Mouse (Mus musculus): ENCODE results near the gene Letmd1. TPM values are rescaled to one million over a fixed set of nuclear protein-coding genes. Genes with fewer than 3 reads are reported as not detected.

The Letmd1 gene
- polyA plus RNA-seq, 1 experiment from 2014 or later: 51.9 TPM

Other genes with a start within 250 kb of the Letmd1 start
- 11.5 and 14.4 TPM in 2 replicates for gene Atf1, start 241.2 kb upstream of the Letmd1 start, polyA plus RNA-seq (2014; fragmentation: Nextera tagmentation; extraction: Ambion mirVana)
- gene Tmprss12, start 188.2 kb upstream of the Letmd1 start, polyA plus RNA-seq (2014; fragmentation: Nextera tagmentation; extraction: Ambion mirVana): not detected in 2 replicates
- gene Mettl7a1, start 164.9 kb upstream of the Letmd1 start, polyA plus RNA-seq (2014; fragmentation: Nextera tagmentation; extraction: Ambion mirVana): 3.3 and 7.7 TPM in 2 replicates
- gene Mettl7a3, start 134.1 kb upstream of the Letmd1 start, polyA plus RNA-seq (2014; fragmentation: Nextera tagmentation; extraction: Ambion mirVana): not detected in 2 replicates
- 0.24 TPM in 1 of 2 replicates, not detected in the other for gene Methig1, start 115.9 kb upstream of the Letmd1 start, polyA plus RNA-seq (2014; fragmentation: Nextera tagmentation; extraction: Ambion mirVana)
- gene Mettl7a2, start 115.8 kb upstream of the Letmd1 start, polyA plus RNA-seq (2014; fragmentation: Nextera tagmentation; extraction: Ambion mirVana): not detected in 2 replicates
- gene Higd1c, start 104.5 kb upstream of the Letmd1 start, polyA plus RNA-seq (2014; fragmentation: Nextera tagmentation; extraction: Ambion mirVana): not detected in 2 replicates
- not detected in 2 replicates for gene Gm5475, start 46.9 kb upstream of the Letmd1 start, polyA plus RNA-seq (2014; fragmentation: Nextera tagmentation; extraction: Ambion mirVana)
- 18.5 and 21.6 TPM in 2 replicates for gene Slc11a2, start 44.0 kb upstream of the Letmd1 start, polyA plus RNA-seq (2014; fragmentation: Nextera tagmentation; extraction: Ambion mirVana)
- 51.9 and 53.5 TPM in 2 replicates for gene Csrnp2, start 26.5 kb downstream of the Letmd1 start, polyA plus RNA-seq (2014; fragmentation: Nextera tagmentation; extraction: Ambion mirVana)
- 30.1 and 35.8 TPM in 2 replicates for gene Tfcp2, start 83.0 kb downstream of the Letmd1 start, polyA plus RNA-seq (2014; fragmentation: Nextera tagmentation; extraction: Ambion mirVana)
- 45.6 and 47.3 TPM in 2 replicates for gene Pou6f1, start 131.0 kb downstream of the Letmd1 start, polyA plus RNA-seq (2014; fragmentation: Nextera tagmentation; extraction: Ambion mirVana)
- 139 and 171 TPM in 2 replicates for gene Dazap2, start 146.3 kb downstream of the Letmd1 start, polyA plus RNA-seq (2014; fragmentation: Nextera tagmentation; extraction: Ambion mirVana)
- gene Smagp, start 167.9 kb downstream of the Letmd1 start, polyA plus RNA-seq (2014; fragmentation: Nextera tagmentation; extraction: Ambion mirVana): 0.78 and 3.6 TPM in 2 replicates
- gene Bin2, start 200.5 kb downstream of the Letmd1 start, polyA plus RNA-seq (2014; fragmentation: Nextera tagmentation; extraction: Ambion mirVana): 0.61 and 1.8 TPM in 2 replicates
- 0.74 TPM in 1 of 2 replicates, not detected in the other for gene Cela1, start 218.9 kb downstream of the Letmd1 start, polyA plus RNA-seq (2014; fragmentation: Nextera tagmentation; extraction: Ambion mirVana)